Comparison of ENCODE assay signal across 8 mouse cellular contexts in genomic region chr5:122371591-122372191, GRCm38 (mm10). TPM values are rescaled to one million over a fixed set of nuclear protein-coding genes. Genes with fewer than 3 reads are reported as not detected.
DNase-seq lines count a peak whose midpoint lies in the region; ATAC-seq and TF ChIP-seq lines count a peak whose summit lies in the region.

Gene Gpn3, plus strand, starts transcription at chr5:122371876.

- no peaks in the 10 kb centered on the region for H3K9me3 ChIP-seq in forebrain, embryonic 10.5 days
- H3K9me3 ChIP-seq in limb, embryonic 12.5 days = no peaks in the 10 kb centered on the region
- no peaks in the 10 kb centered on the region for H3K9me3 ChIP-seq in neural tube, embryonic 12.5 days

- H3K27ac ChIP-seq in cerebellum, adult 2 months (ENCODE audit: insufficient read depth, low read length) = peak within 1 kb of the TSS; percentile 48
- peak within 1 kb of the TSS; percentile 95 for H3K27ac ChIP-seq in forebrain, embryonic 10.5 days
- peak within 1 kb of the TSS; percentile 96 for H3K27ac ChIP-seq in limb, embryonic 12.5 days
- peak within 1 kb of the TSS; percentile 92 for H3K27ac ChIP-seq in neural tube, embryonic 12.5 days

- TF ChIP-seq POLR2A in cerebellum, adult 2 months (IDR thresholded peaks at IDR 0.05; ENCODE audit: borderline replicate concordance, insufficient read depth, low read length) = no peak

- peak within 1 kb of the TSS; percentile 70 for H3K4me3 ChIP-seq in cerebellum, adult 2 months (replicated peaks; ENCODE audit: insufficient read depth, low read depth, low read length)
- peak within 1 kb of the TSS; percentile 82 for H3K4me3 ChIP-seq in forebrain, embryonic 10.5 days
- H3K4me3 ChIP-seq in limb, embryonic 12.5 days (replicated peaks) = peak within 1 kb of the TSS; percentile 75
- H3K4me3 ChIP-seq in neural tube, embryonic 12.5 days = peak within 1 kb of the TSS; percentile 79

- H3K36me3 ChIP-seq in forebrain, embryonic 10.5 days (replicated peaks) = peaks cover 67% of the 10 kb centered on the region
- H3K36me3 ChIP-seq in limb, embryonic 12.5 days = peaks cover 53% of the 10 kb centered on the region
- peaks cover 37% of the 10 kb centered on the region for H3K36me3 ChIP-seq in neural tube, embryonic 12.5 days

- H3K27me3 ChIP-seq in cerebellum, adult 2 months (ENCODE audit: control insufficient read depth, insufficient read depth, low read length) = no peaks in the 10 kb centered on the region
- H3K27me3 ChIP-seq in forebrain, embryonic 10.5 days (ENCODE audit: poor library complexity, severe bottlenecking) = no peaks in the 10 kb centered on the region
- no peaks in the 10 kb centered on the region for H3K27me3 ChIP-seq in limb, embryonic 12.5 days
- no peaks in the 10 kb centered on the region for H3K27me3 ChIP-seq in neural tube, embryonic 12.5 days (replicated peaks)

- DNase-seq in cerebellum, adult 2 months = peak in 1 of 2 experiments; percentile 51
- DNase-seq in cerebellum, adult 9-10 months = no peak
- DNase-seq in right cerebral cortex, postnatal 4 days = peak; percentile 38
- DNase-seq in right cerebral cortex, postnatal 25 days = no peak
- no peak for DNase-seq in forebrain, embryonic 10.5 days (ENCODE audit: extremely low spot score, low spot score)
- no peak for DNase-seq in heart, postnatal 25 days (ENCODE audit: low spot score)

- peaks cover 6% of the 10 kb centered on the region for H3K4me1 ChIP-seq in cerebellum, adult 2 months (ENCODE audit: control insufficient read depth, insufficient read depth, low read length)
- H3K4me1 ChIP-seq in forebrain, embryonic 10.5 days = peaks cover 23% of the 10 kb centered on the region
- H3K4me1 ChIP-seq in limb, embryonic 12.5 days (replicated peaks) = peaks cover 16% of the 10 kb centered on the region
- peaks cover 17% of the 10 kb centered on the region; the same call in 1 of the 2 replicates for H3K4me1 ChIP-seq in neural tube, embryonic 12.5 days

- no peak for TF ChIP-seq CTCF in cerebellum, adult 2 months (IDR thresholded peaks at IDR 0.05; ENCODE audit: borderline replicate concordance, insufficient read depth, low read depth, low read length)

- WGBS in cerebellum, adult 2 months = 2% methylated on average over 44 of the region's 46 CpGs
- under 1% methylated on average over 43 of the region's 46 CpGs for WGBS in forebrain, embryonic 10.5 days
- under 1% methylated on average over 40 of the region's 46 CpGs for WGBS in limb, embryonic 12.5 days
- WGBS in neural tube, embryonic 12.5 days = under 1% methylated on average over 29 of the region's 46 CpGs

- H3K9ac ChIP-seq in limb, embryonic 12.5 days (replicated peaks) = peak within 1 kb of the TSS; percentile 81
- peak within 1 kb of the TSS; percentile 89 for H3K9ac ChIP-seq in neural tube, embryonic 12.5 days

- H3K4me2 ChIP-seq in limb, embryonic 12.5 days = peak within 1 kb of the TSS; percentile 71
- peak within 1 kb of the TSS; percentile 76 for H3K4me2 ChIP-seq in neural tube, embryonic 12.5 days (replicated peaks)

- intact Hi-C loops in heart, postnatal 25 days (cut with DNase I) = loop anchor here (1.0 kb wide), 1 partner anchor 17 kb away; the partner anchor contains the start of genes Rad9b and Vps29

- peak; percentile 77 for ATAC-seq in limb, embryonic 12.5 days (ENCODE audit: insufficient number of reproducible peaks, insufficient read depth, low FRiP score, low TSS enrichment, low read depth)
- peak; percentile 88 for ATAC-seq in neural tube, embryonic 12.5 days (ENCODE audit: low FRiP score, low read depth)

RNA-seq across cellular contexts. Expression of gene Gpn3, which starts in this region (rescaled TPM):
- 46.5 and 48.7 TPM in 2 replicates for polyA plus RNA-seq in cerebellum, adult 2 months (2012; rRNA removed)
- 84.6 and 92.9 TPM in 2 replicates for polyA plus RNA-seq in forebrain, embryonic 10.5 days (2016; fragmentation: Nextera tagmentation; extraction: Ambion mirVana)
- 10 to 100 TPM; 22.9 to 26.6 TPM for total RNA-seq in heart, postnatal 25 days (2021)
- 85.8 and 87.2 TPM in 2 replicates for polyA plus RNA-seq in limb, embryonic 12.5 days (2016; fragmentation: Nextera tagmentation; extraction: Ambion mirVana)
- 56.3 and 57.9 TPM in 2 replicates for polyA plus RNA-seq in neural tube, embryonic 12.5 days (2016; fragmentation: Nextera tagmentation; extraction: Ambion mirVana)
